Mouse (Mus musculus) embryonic fibroblast, embryonic 13.5 days (primary cell): ENCODE measurements at regions not wholly inside any gene's neighbourhood (a gene's known extent, or its start where the extent isn't known, plus 50 kb on each side); places are given as distances from the start of the nearest gene placed in this dataset.

ENCODE experiments used
- CTCF ChIP-seq: IDR thresholded peaks from 2 replicates; pipeline ENCODE4 v1.5.1; 2011; ENCODE audit warnings: mild to moderate bottlenecking, control low read depth, low read length, moderate library complexity, borderline replicate concordance; ENCODE audit not compliant: insufficient read depth
- POLR2A ChIP-seq: IDR thresholded peaks from 2 replicates; pipeline ENCODE4 v1.6.1; 2011; ENCODE audit warnings: low read depth, mild to moderate bottlenecking, control low read depth, low read length, moderate library complexity

GRCm38 (mm10) chr4:31879192-31879585 is 84.7 kb upstream of the Map3k7 start:
- TF ChIP-seq CTCF (no peak), POLR2A (no peak)
